Mouse (Mus musculus) olfactory bulb, adult 2 months (tissue): ENCODE data around the gene Ascc1.

Source experiments
- CTCF ChIP-seq: fragments of 200-500 bp; IDR thresholded peaks from 2 replicates; pipeline ENCODE4 v1.5.1; 2012; ENCODE audit warnings: low read depth, mild to moderate bottlenecking, low read length, moderate library complexity; ENCODE audit not compliant: insufficient read depth
- POLR2A ChIP-seq: fragments of 200-500 bp; IDR thresholded peaks from 2 replicates; pipeline ENCODE4 v1.6.1; 2012; ENCODE audit warnings: mild to moderate bottlenecking, low read depth, low read length, moderate library complexity; ENCODE audit not compliant: insufficient read depth

- no peak for TF ChIP-seq CTCF
- TF ChIP-seq POLR2A, result no peak
These were observed 134.3 kb downstream of the Ascc1 start for GRCm38 (mm10) chr10:60136935-60137334.
